Mouse (Mus musculus) thymus, postnatal 0 days (tissue): ENCODE results near the gene Arhgef7. TPM values are rescaled to one million over a fixed set of nuclear protein-coding genes. Genes with fewer than 3 reads are reported as not detected.
"Not testable (repeated sequence)": the region's sequence is repeated elsewhere in the genome, so short reads cannot be mapped to it uniquely, and the experiment has no call there.

Source experiments
- DNase-seq: peaks from one replicate; pipeline ENCODE4 v3.0.0-alpha.2; 2015; ENCODE audit warnings: low spot score
- polyA plus RNA-seq: library from polyadenylated mRNA; unstranded; fragments of >200 nt; fragmentation: Nextera tagmentation; extraction: Ambion mirVana; gene quantifications from 2 replicates; pipeline ENCODE4 v1.2.1, GENCODE M21; 2015

Arhgef7 gene
- polyA plus RNA-seq, 1 experiment from 2014 or later = 16.6 TPM

GRCm38 (mm10) chr8:11833157-11833556, 105.6 kb downstream of the Arhgef7 start:
- no peak for DNase-seq

- DNase-seq = no peak
These were observed 106.7 kb downstream of the Arhgef7 start for GRCm38 (mm10) chr8:11834200-11834599.

- DNase-seq = no peak
These were observed 107.2 kb downstream of the Arhgef7 start for GRCm38 (mm10) chr8:11834691-11835090.

GRCm38 (mm10) chr8:11840174-11840573, 112.7 kb downstream of the Arhgef7 start, which contains the start of gene Tex29:
Tex29 (plus strand) TSS chr8:11840474.
- no peak for DNase-seq

- DNase-seq = no peak
These were observed 114.0 kb downstream of the Arhgef7 start for GRCm38 (mm10) chr8:11841571-11841970.

- no peak for DNase-seq
These were observed 115.2 kb downstream of the Arhgef7 start for GRCm38 (mm10) chr8:11842757-11843156.

GRCm38 (mm10) chr8:11843677-11844315, 116.3 kb downstream of the Arhgef7 start:
- no peak for DNase-seq

- DNase-seq = no peak
These were observed 116.8 kb downstream of the Arhgef7 start for GRCm38 (mm10) chr8:11844316-11844685.

GRCm38 (mm10) chr8:11846807-11847206, 119.3 kb downstream of the Arhgef7 start:
- no peak for DNase-seq

- no peak for DNase-seq
These were observed 140.3 kb downstream of the Arhgef7 start for GRCm38 (mm10) chr8:11867832-11868231.

- DNase-seq = not testable (repeated sequence)
These were observed 146.7 kb downstream of the Arhgef7 start for GRCm38 (mm10) chr8:11874227-11874626.

- DNase-seq = no peak
These were observed 157.1 kb downstream of the Arhgef7 start for GRCm38 (mm10) chr8:11884646-11885045.

Other genes starting within 250 kb of the Arhgef7 start
- gene Rab20, start 249.0 kb upstream of the Arhgef7 start, polyA plus RNA-seq = 6.2 and 8.0 TPM in 2 replicates
- 143 and 161 TPM in 2 replicates for gene Naxd, start 230.2 kb upstream of the Arhgef7 start, polyA plus RNA-seq
- gene Cars2, start 176.9 kb upstream of the Arhgef7 start, polyA plus RNA-seq = 27.9 and 29.3 TPM in 2 replicates
- gene Ing1, start 172.2 kb upstream of the Arhgef7 start, polyA plus RNA-seq = 85.3 and 87.0 TPM in 2 replicates
- gene Ankrd10, start 92.0 kb upstream of the Arhgef7 start, polyA plus RNA-seq = 105 and 110 TPM in 2 replicates
- gene 1700016D06Rik, start 26.7 kb upstream of the Arhgef7 start, polyA plus RNA-seq = not detected in 2 replicates
- gene Tex29, start 112.8 kb downstream of the Arhgef7 start, polyA plus RNA-seq = not detected in 2 replicates